Mouse (Mus musculus): ENCODE measurements around the gene H2al1d. TPM values are rescaled to one million over a fixed set of nuclear protein-coding genes. Genes with fewer than 3 reads are reported as not detected.
"Not testable (repeated sequence)": the region's sequence is repeated elsewhere in the genome, so short reads cannot be mapped to it uniquely, and the experiment has no call there.

The H2al1d gene
- not detected in 2 replicates for polyA plus RNA-seq (2014; fragmentation: Nextera tagmentation; extraction: Ambion mirVana)

DNA sequence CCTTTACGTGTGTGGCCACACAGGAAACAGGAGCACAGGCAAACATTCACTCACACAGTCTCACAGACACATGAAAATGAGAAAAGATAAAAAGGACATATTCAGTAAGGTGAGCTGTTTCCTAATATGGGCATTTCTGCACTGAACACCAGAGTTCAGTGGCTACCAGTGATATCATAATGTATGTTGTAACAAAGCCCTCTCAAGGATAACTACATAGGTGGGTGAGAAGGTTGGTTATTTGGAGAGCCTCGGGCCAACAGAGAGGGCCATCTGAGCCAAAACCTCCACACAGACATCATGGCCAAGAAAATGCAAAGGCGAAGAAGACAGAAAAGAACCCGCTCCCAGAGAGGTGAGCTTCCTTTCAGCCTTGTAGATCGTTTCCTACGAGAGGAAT is at the start of gene H2al1d:
Gene H2al1d (plus strand): TSS at position 301 of the 400 bp plus-strand sequence.
- H3K27me3 ChIP-seq (ENCODE audit: control insufficient read depth, insufficient read depth, low read length); H3K36me3 ChIP-seq (ENCODE audit: control insufficient read depth, insufficient read depth, low read length); ATAC-seq (ENCODE audit: low FRiP score); H3K4me3 ChIP-seq (ENCODE audit: low read depth, low read length); H3K9ac ChIP-seq (ENCODE audit: low read length); H3K4me2 ChIP-seq; H3K4me1 ChIP-seq (ENCODE audit: control insufficient read depth, insufficient read depth, low read length); H3K27ac ChIP-seq (ENCODE audit: low read depth, low read length); H3K9me3 ChIP-seq (ENCODE audit: control insufficient read depth, low read length); DNase-seq (ENCODE audit: low spot score, missing footprints): not testable (repeated sequence)
- WGBS, result no CpG with 5 or more reads among the region's 6 CpGs

DNA sequence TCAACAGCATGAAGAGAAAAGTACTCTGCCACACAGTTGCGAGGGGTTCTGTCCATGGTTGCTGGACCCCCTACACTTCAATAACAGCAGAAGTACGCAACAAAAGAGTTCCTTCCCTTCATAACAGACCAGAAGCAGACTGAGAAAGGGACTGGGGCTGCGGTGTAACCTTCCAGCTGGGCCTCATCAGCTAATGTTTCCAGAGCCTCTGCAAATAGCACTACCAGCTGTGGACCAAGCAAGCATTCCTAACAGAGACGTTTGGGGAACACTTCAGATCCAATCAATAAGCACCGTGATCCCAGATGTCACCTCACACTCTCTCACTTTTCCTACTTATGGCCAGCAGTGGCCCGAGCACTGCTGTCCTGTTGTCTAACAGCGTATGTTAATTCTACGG is 43.7 kb upstream of the H2al1d start:
- no peaks in the 10 kb centered on the region for H3K9me3 ChIP-seq (ENCODE audit: control insufficient read depth, low read length)
- no peak overlapping the region for H3K4me3 ChIP-seq (ENCODE audit: low read depth, low read length)
- DNase-seq (ENCODE audit: low spot score, missing footprints), result no peak
- no peaks in the 10 kb centered on the region for H3K4me1 ChIP-seq (ENCODE audit: control insufficient read depth, insufficient read depth, low read length)
- no peak overlapping the region for H3K27ac ChIP-seq (ENCODE audit: low read depth, low read length)
- no peaks in the 10 kb centered on the region; the same call in none of the 2 replicates for H3K27me3 ChIP-seq (ENCODE audit: control insufficient read depth, insufficient read depth, low read length)
- ATAC-seq (ENCODE audit: low FRiP score), result no peak
- no peaks in the 10 kb centered on the region for H3K36me3 ChIP-seq (ENCODE audit: control insufficient read depth, insufficient read depth, low read length)
- H3K9ac ChIP-seq (ENCODE audit: low read length), result no peak overlapping the region
- WGBS, result 77% methylated on average over 8 of the region's 8 CpGs
- no peak overlapping the region for H3K4me2 ChIP-seq

DNA sequence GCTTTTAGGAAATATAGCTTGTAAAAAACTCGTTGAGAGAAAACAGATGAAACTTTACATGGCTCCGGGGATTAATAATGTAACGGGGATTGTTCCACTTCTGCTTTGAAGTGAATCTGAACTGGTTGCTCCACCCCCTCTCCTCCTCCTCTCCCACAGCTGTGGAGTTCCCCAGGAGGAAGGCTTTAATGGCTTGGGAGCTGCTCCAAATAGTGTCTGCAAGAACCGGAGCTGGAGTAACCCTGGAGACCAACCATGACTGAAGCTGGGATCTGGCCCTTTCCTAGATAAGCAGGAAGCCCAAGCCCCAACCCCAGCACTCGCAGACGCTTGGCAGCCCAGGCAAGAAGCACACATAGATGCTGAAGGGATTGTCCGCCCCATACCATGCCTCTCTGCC is 40.8 kb upstream of the H2al1d start:
- ATAC-seq (ENCODE audit: low FRiP score) (no peak), DNase-seq (ENCODE audit: low spot score, missing footprints) (no peak)
- Histone ChIP-seq H3K4me2 (no peak overlapping the region), H3K27me3 (ENCODE audit: control insufficient read depth, insufficient read depth, low read length) (no peaks in the 10 kb centered on the region; the same call in none of the 2 replicates), H3K4me1 (ENCODE audit: control insufficient read depth, insufficient read depth, low read length) (no peaks in the 10 kb centered on the region), H3K9ac (ENCODE audit: low read length) (no peak overlapping the region), H3K9me3 (ENCODE audit: control insufficient read depth, low read length) (no peaks in the 10 kb centered on the region), H3K27ac (ENCODE audit: low read depth, low read length) (no peak overlapping the region), H3K4me3 (ENCODE audit: low read depth, low read length) (no peak overlapping the region), H3K36me3 (ENCODE audit: control insufficient read depth, insufficient read depth, low read length) (no peaks in the 10 kb centered on the region)
- WGBS, result 69% methylated on average over 7 of the region's 7 CpGs

- no peak overlapping the region for H3K9ac ChIP-seq (ENCODE audit: low read length)
- no peaks in the 10 kb centered on the region for H3K9me3 ChIP-seq (ENCODE audit: control insufficient read depth, low read length)
- H3K27me3 ChIP-seq (ENCODE audit: control insufficient read depth, insufficient read depth, low read length), result no peaks in the 10 kb centered on the region; the same call in none of the 2 replicates
- WGBS, result 76% methylated on average over 3 of the region's 3 CpGs
- no peak for ATAC-seq (ENCODE audit: low FRiP score)
- H3K36me3 ChIP-seq (ENCODE audit: control insufficient read depth, insufficient read depth, low read length), result no peaks in the 10 kb centered on the region
- H3K27ac ChIP-seq (ENCODE audit: low read depth, low read length), result no peak overlapping the region
- no peak overlapping the region for H3K4me3 ChIP-seq (ENCODE audit: low read depth, low read length)
- H3K4me2 ChIP-seq, result no peak overlapping the region
- H3K4me1 ChIP-seq (ENCODE audit: control insufficient read depth, insufficient read depth, low read length), result no peaks in the 10 kb centered on the region
- no peak for DNase-seq (ENCODE audit: low spot score, missing footprints)
Measured at GRCm38 (mm10) chrX:11269074-11269473, 39.5 kb upstream of the H2al1d start.

DNA sequence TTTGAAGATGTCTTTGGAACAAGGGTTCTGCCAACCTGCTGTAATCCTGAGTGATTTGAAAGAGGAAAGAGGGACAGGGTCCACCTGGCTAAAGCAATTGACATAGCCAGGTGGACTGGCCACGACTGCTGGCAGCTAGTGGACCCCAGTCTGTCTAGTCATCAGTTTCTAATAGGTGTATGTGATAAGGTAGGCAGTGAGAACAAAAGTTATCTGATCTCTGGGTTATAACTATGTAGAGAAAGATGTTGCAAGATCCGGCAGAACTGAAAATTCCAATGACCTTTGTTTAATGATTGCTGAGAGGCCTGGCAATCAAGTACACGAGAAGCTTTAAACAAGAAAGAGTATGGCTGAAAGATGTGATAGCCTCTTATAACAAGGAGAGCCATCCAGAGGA is 35.4 kb upstream of the H2al1d start:
- no peak for DNase-seq (ENCODE audit: low spot score, missing footprints)
- Histone ChIP-seq H3K9ac (ENCODE audit: low read length) (no peak overlapping the region), H3K4me2 (no peak overlapping the region), H3K4me1 (ENCODE audit: control insufficient read depth, insufficient read depth, low read length) (no peaks in the 10 kb centered on the region), H3K36me3 (ENCODE audit: control insufficient read depth, insufficient read depth, low read length) (no peaks in the 10 kb centered on the region), H3K27ac (ENCODE audit: low read depth, low read length) (no peak overlapping the region), H3K9me3 (ENCODE audit: control insufficient read depth, low read length) (no peaks in the 10 kb centered on the region), H3K4me3 (ENCODE audit: low read depth, low read length) (no peak overlapping the region), H3K27me3 (ENCODE audit: control insufficient read depth, insufficient read depth, low read length) (no peaks in the 10 kb centered on the region; the same call in 1 of the 2 replicates)
- WGBS, result 88% methylated on average over 3 of the region's 3 CpGs
- no peak for ATAC-seq (ENCODE audit: low FRiP score)

- Histone ChIP-seq H3K27me3 (ENCODE audit: control insufficient read depth, insufficient read depth, low read length) (no peaks in the 10 kb centered on the region), H3K36me3 (ENCODE audit: control insufficient read depth, insufficient read depth, low read length) (no peaks in the 10 kb centered on the region), H3K4me3 (ENCODE audit: low read depth, low read length) (no peak overlapping the region), H3K4me2 (no peak overlapping the region), H3K9ac (ENCODE audit: low read length) (no peak overlapping the region), H3K9me3 (ENCODE audit: control insufficient read depth, low read length) (no peaks in the 10 kb centered on the region), H3K27ac (ENCODE audit: low read depth, low read length) (no peak overlapping the region), H3K4me1 (ENCODE audit: control insufficient read depth, insufficient read depth, low read length) (no peaks in the 10 kb centered on the region)
- 90% methylated on average over 6 of the region's 6 CpGs for WGBS
- ATAC-seq (ENCODE audit: low FRiP score) (no peak), DNase-seq (ENCODE audit: low spot score, missing footprints) (no peak)
Measured at GRCm38 (mm10) chrX:11277083-11277482, 31.5 kb upstream of the H2al1d start.

DNA sequence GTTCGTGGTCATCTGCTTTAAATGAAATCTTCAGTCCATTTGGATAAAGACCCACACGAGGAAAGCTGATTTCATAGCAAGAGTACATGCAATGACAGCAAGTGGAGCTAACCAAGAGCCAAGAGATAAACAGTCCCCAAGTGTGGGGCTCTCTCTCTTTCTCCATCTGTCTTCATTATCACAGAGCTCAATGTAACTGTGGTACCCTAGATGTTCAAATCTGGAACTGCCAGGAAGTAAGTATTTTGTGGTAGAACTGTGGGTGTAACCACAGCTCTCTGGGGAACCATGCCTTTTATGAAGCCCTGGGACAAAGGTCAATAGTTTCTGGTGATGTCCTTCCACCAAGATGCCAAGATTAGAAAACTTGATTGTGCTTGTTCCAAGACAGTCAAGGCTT is 27.9 kb upstream of the H2al1d start:
- DNase-seq (ENCODE audit: low spot score, missing footprints) (no peak), ATAC-seq (ENCODE audit: low FRiP score) (no peak)
- Histone ChIP-seq H3K4me1 (ENCODE audit: control insufficient read depth, insufficient read depth, low read length) (no peaks in the 10 kb centered on the region), H3K4me2 (no peak overlapping the region), H3K4me3 (ENCODE audit: low read depth, low read length) (no peak overlapping the region), H3K36me3 (ENCODE audit: control insufficient read depth, insufficient read depth, low read length) (no peaks in the 10 kb centered on the region), H3K9me3 (ENCODE audit: control insufficient read depth, low read length) (no peaks in the 10 kb centered on the region), H3K9ac (ENCODE audit: low read length) (no peak overlapping the region), H3K27ac (ENCODE audit: low read depth, low read length) (no peak overlapping the region), H3K27me3 (ENCODE audit: control insufficient read depth, insufficient read depth, low read length) (no peaks in the 10 kb centered on the region)
- 70% methylated on average over 2 of the region's 2 CpGs for WGBS

- WGBS, result 82% methylated on average over 14 of the region's 14 CpGs
- no peak overlapping the region for H3K27ac ChIP-seq (ENCODE audit: low read depth, low read length)
- no peaks in the 10 kb centered on the region for H3K36me3 ChIP-seq (ENCODE audit: control insufficient read depth, insufficient read depth, low read length)
- no peak for ATAC-seq (ENCODE audit: low FRiP score)
- no peak overlapping the region for H3K4me2 ChIP-seq
- H3K9me3 ChIP-seq (ENCODE audit: control insufficient read depth, low read length), result no peaks in the 10 kb centered on the region
- no peak overlapping the region for H3K4me3 ChIP-seq (ENCODE audit: low read depth, low read length)
- DNase-seq (ENCODE audit: low spot score, missing footprints), result no peak
- no peaks in the 10 kb centered on the region for H3K4me1 ChIP-seq (ENCODE audit: control insufficient read depth, insufficient read depth, low read length)
- H3K27me3 ChIP-seq (ENCODE audit: control insufficient read depth, insufficient read depth, low read length), result no peaks in the 10 kb centered on the region; the same call in 1 of the 2 replicates
- no peak overlapping the region for H3K9ac ChIP-seq (ENCODE audit: low read length)
Measured at GRCm38 (mm10) chrX:11288306-11288882, 20.2 kb upstream of the H2al1d start.

DNA sequence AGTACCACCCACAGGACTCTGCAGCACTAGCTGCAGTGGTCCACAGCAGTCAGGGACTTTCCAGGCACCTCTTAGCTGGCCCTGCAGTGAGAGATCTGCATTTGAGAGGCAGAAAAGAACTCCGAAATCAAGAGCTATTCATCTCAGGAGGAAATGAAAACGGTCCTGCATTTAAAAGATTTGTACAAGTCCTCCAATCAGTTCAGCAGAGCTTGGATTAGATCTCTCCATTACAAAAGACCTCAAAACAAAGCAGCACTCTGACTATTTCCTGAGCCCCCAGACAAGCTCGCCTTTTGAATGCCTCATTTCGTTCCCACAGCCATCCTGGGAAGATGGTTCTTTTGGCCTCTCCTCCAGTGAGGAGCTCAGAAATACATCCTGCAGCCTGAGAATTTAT is 19.4 kb upstream of the H2al1d start:
- no peak for DNase-seq (ENCODE audit: low spot score, missing footprints)
- Histone ChIP-seq H3K4me2 (no peak overlapping the region), H3K9me3 (ENCODE audit: control insufficient read depth, low read length) (no peaks in the 10 kb centered on the region), H3K4me1 (ENCODE audit: control insufficient read depth, insufficient read depth, low read length) (no peaks in the 10 kb centered on the region), H3K27ac (ENCODE audit: low read depth, low read length) (no peak overlapping the region), H3K4me3 (ENCODE audit: low read depth, low read length) (no peak overlapping the region), H3K9ac (ENCODE audit: low read length) (no peak overlapping the region), H3K36me3 (ENCODE audit: control insufficient read depth, insufficient read depth, low read length) (no peaks in the 10 kb centered on the region), H3K27me3 (ENCODE audit: control insufficient read depth, insufficient read depth, low read length) (no peaks in the 10 kb centered on the region; the same call in 1 of the 2 replicates)
- 50% methylated on average over 4 of the region's 4 CpGs for WGBS
- ATAC-seq (ENCODE audit: low FRiP score), result no peak

Data from midbrain, embryonic 11.5 days (tissue).